Mouse (Mus musculus) forebrain, postnatal 0 days (tissue): ENCODE data around the gene Srrm3. TPM values are rescaled to one million over a fixed set of nuclear protein-coding genes. Genes with fewer than 3 reads are reported as not detected.

Experiments
- ATAC-seq: fragments of 200-750 bp; cut with Nextera tagmentation; 2 replicates; pipeline ENCODE4 v1.8.0; 2017; ENCODE audit warnings: mild to moderate bottlenecking, moderate library complexity
- DNase-seq: peaks from one replicate; pipeline ENCODE4 v3.0.0-alpha.2; 2015
- H3K27ac ChIP-seq: fragments of 300-500 bp; sonication (generic); 2 replicates; pipeline ENCODE4 v1.5.1; 2014; ENCODE audit warnings: low read depth, mild to moderate bottlenecking, antibody characterized with exemption, low read length, moderate library complexity, mixed read lengths
- H3K27me3 ChIP-seq: fragments of 300-500 bp; sonication (generic); 2 replicates; pipeline ENCODE4 v1.6.1; 2014; ENCODE audit warnings: mild to moderate bottlenecking, low read length, mixed read lengths; ENCODE audit not compliant: insufficient read depth
- H3K36me3 ChIP-seq: fragments of 300-500 bp; sonication (generic); 2 replicates; pipeline ENCODE4 v1.6.1; 2014; ENCODE audit warnings: mild to moderate bottlenecking, moderate library complexity; ENCODE audit not compliant: insufficient read depth
- H3K4me1 ChIP-seq: fragments of 300-500 bp; sonication (generic); 2 replicates; pipeline ENCODE4 v1.6.1; 2014; ENCODE audit warnings: antibody characterized with exemption; ENCODE audit not compliant: insufficient read depth
- H3K4me2 ChIP-seq: fragments of 300-500 bp; sonication (generic); 2 replicates; pipeline ENCODE4 v1.6.1; 2014; ENCODE audit warnings: low read depth, mild to moderate bottlenecking, moderate library complexity
- H3K4me3 ChIP-seq: fragments of 300-500 bp; sonication (generic); 2 replicates; pipeline ENCODE4 v1.5.1; 2014; ENCODE audit warnings: low read depth, low read length, mixed read lengths
- H3K9ac ChIP-seq: fragments of 300-500 bp; sonication (generic); 2 replicates; pipeline ENCODE4 v1.6.1; 2014; ENCODE audit warnings: mild to moderate bottlenecking
- H3K9me3 ChIP-seq: fragments of 300-500 bp; sonication (generic); 2 replicates; pipeline ENCODE4 v1.6.1; 2016; ENCODE audit warnings: low read length
- CTCF ChIP-seq: sonication (generic); IDR thresholded peaks from 2 replicates; pipeline ENCODE4 v1.5.1; 2016; ENCODE audit warnings: antibody characterized with exemption, control low read depth, low read depth
- WGBS: fragments of 180-500 bp; shearing (Covaris S2); extraction: QIAGEN DNeasy Blood & Tissue Kit; methylation state at CpG from one replicate; pipeline ENCODE4 v1.1.7; 2014; 5-methylcytosine and 5-hydroxymethylcytosine counted together
- polyA plus RNA-seq: library from polyadenylated mRNA; unstranded; fragments of >200 nt; fragmentation: Nextera tagmentation; extraction: Ambion mirVana; gene quantifications from 2 replicates; pipeline ENCODE4 v1.2.1, GENCODE M21; 2015
- total RNA-seq: library from RNA; depleted of rRNA; stranded (reverse); fragments of >200 nt; gene quantifications from 2 replicates; pipeline ENCODE4 v1.2.3, GENCODE M21; 2014; rRNA removed

Srrm3 gene
- 60.2 and 70.5 TPM in 2 replicates for total RNA-seq
- polyA plus RNA-seq: 39.4 and 44.6 TPM in 2 replicates

GRCm38 (mm10) chr5:135806555-135807262 is at the start of gene Srrm3:
Gene Srrm3, plus strand, starts transcription at chr5:135806890.
- Histone ChIP-seq H3K4me1 (peaks cover 11% of the 10 kb centered on the region), H3K27me3 (no peaks in the 10 kb centered on the region), H3K36me3 (no peaks in the 10 kb centered on the region), H3K4me2 (peak within 1 kb of the TSS; percentile 84), H3K9me3 (no peaks in the 10 kb centered on the region), H3K9ac (peak within 1 kb of the TSS; percentile 93), H3K27ac (peak within 1 kb of the TSS; percentile 66), H3K4me3 (peak within 1 kb of the TSS; percentile 72)
- 3% methylated on average over 29 of the region's 29 CpGs for WGBS
- peak; percentile 84 for ATAC-seq
- peak; percentile 96 for DNase-seq
- TF ChIP-seq CTCF: peak; percentile 100

GRCm38 (mm10) chr5:135761881-135762280 is 44.8 kb upstream of the Srrm3 start:
- DNase-seq (no peak), ATAC-seq (no peak)
- 74% methylated on average over 3 of the region's 3 CpGs for WGBS
- Histone ChIP-seq H3K9ac (no peak overlapping the region), H3K4me1 (no peaks in the 10 kb centered on the region), H3K27me3 (no peaks in the 10 kb centered on the region), H3K4me3 (no peak overlapping the region), H3K27ac (no peak overlapping the region), H3K36me3 (no peaks in the 10 kb centered on the region), H3K4me2 (no peak overlapping the region), H3K9me3 (no peaks in the 10 kb centered on the region)
- no peak for TF ChIP-seq CTCF

- DNase-seq (peak; percentile 91), ATAC-seq (peak; percentile 73)
- 3% methylated on average over 7 of the region's 7 CpGs for WGBS
- H3K36me3 ChIP-seq: no peaks in the 10 kb centered on the region
- no peak overlapping the region for H3K9ac ChIP-seq
- H3K4me3 ChIP-seq: no peak overlapping the region
- H3K9me3 ChIP-seq: no peaks in the 10 kb centered on the region
- H3K27ac ChIP-seq: no peak overlapping the region
- no peaks in the 10 kb centered on the region for H3K27me3 ChIP-seq
- no peak overlapping the region for H3K4me2 ChIP-seq
- TF ChIP-seq CTCF: peak; percentile 94
- no peaks in the 10 kb centered on the region for H3K4me1 ChIP-seq
These were observed 43.2 kb upstream of the Srrm3 start for GRCm38 (mm10) chr5:135763526-135763925.

GRCm38 (mm10) chr5:135764971-135765370 is 41.7 kb upstream of the Srrm3 start:
- DNase-seq (no peak), ATAC-seq (no peak)
- no peaks in the 10 kb centered on the region for H3K4me1 ChIP-seq
- no peak overlapping the region for H3K27ac ChIP-seq
- WGBS: 55% methylated on average over 3 of the region's 3 CpGs
- TF ChIP-seq CTCF: no peak
- no peaks in the 10 kb centered on the region for H3K27me3 ChIP-seq
- no peaks in the 10 kb centered on the region for H3K9me3 ChIP-seq
- H3K9ac ChIP-seq: no peak overlapping the region
- H3K36me3 ChIP-seq: no peaks in the 10 kb centered on the region
- H3K4me3 ChIP-seq: no peak overlapping the region
- no peak overlapping the region for H3K4me2 ChIP-seq

- Histone ChIP-seq H3K9ac (no peak overlapping the region), H3K4me2 (no peak overlapping the region), H3K27ac (no peak overlapping the region), H3K9me3 (no peaks in the 10 kb centered on the region), H3K4me3 (no peak overlapping the region), H3K4me1 (no peaks in the 10 kb centered on the region), H3K27me3 (no peaks in the 10 kb centered on the region), H3K36me3 (no peaks in the 10 kb centered on the region)
- TF ChIP-seq CTCF: no peak
- DNase-seq (no peak), ATAC-seq (no peak)
- WGBS: 68% methylated on average over 3 of the region's 3 CpGs
These were observed 34.2 kb upstream of the Srrm3 start for GRCm38 (mm10) chr5:135772519-135772918.

GRCm38 (mm10) chr5:135776546-135776945 is 30.1 kb upstream of the Srrm3 start:
- Histone ChIP-seq H3K9me3 (no peaks in the 10 kb centered on the region), H3K4me1 (peaks cover 7% of the 10 kb centered on the region), H3K4me2 (no peak overlapping the region), H3K36me3 (no peaks in the 10 kb centered on the region), H3K9ac (no peak overlapping the region), H3K27me3 (no peaks in the 10 kb centered on the region), H3K4me3 (no peak overlapping the region), H3K27ac (no peak overlapping the region)
- DNase-seq (no peak), ATAC-seq (no peak)
- 79% methylated on average over 4 of the region's 4 CpGs for WGBS
- no peak for TF ChIP-seq CTCF

GRCm38 (mm10) chr5:135777796-135778470 is 28.8 kb upstream of the Srrm3 start, which contains the start of gene Styxl1:
Gene Styxl1, minus strand, starts transcription at chr5:135778385.
- WGBS: 1% methylated on average over 45 of the region's 45 CpGs
- peak within 1 kb of the TSS; percentile 94 for H3K4me2 ChIP-seq
- H3K9ac ChIP-seq: peak within 1 kb of the TSS; percentile 99
- H3K36me3 ChIP-seq: peaks cover 6% of the 10 kb centered on the region
- H3K4me3 ChIP-seq: peak within 1 kb of the TSS; percentile 91
- H3K4me1 ChIP-seq: peaks cover 7% of the 10 kb centered on the region
- DNase-seq (peak; percentile 52), ATAC-seq (peak; percentile 32)
- H3K9me3 ChIP-seq: no peaks in the 10 kb centered on the region
- H3K27me3 ChIP-seq: no peaks in the 10 kb centered on the region
- H3K27ac ChIP-seq: peak within 1 kb of the TSS; percentile 93
- TF ChIP-seq CTCF: no peak
